Mouse (Mus musculus): ENCODE data around the gene Nav2. TPM values are rescaled to one million over a fixed set of nuclear protein-coding genes. Genes with fewer than 3 reads are reported as not detected.

Nav2 gene
- total and polyA plus RNA-seq, 3 experiments = 20.4 to 49.9 (median 34.4) TPM

GRCm38 (mm10) chr7:49307717-49308116 lies 399.2 kb downstream of the Nav2 start:
- Histone ChIP-seq H3K27ac (no peak overlapping the region), H3K9ac (ENCODE audit: low read depth, low read length) (no peak overlapping the region), H3K27me3 (ENCODE audit: control insufficient read depth, insufficient read depth, low read length) (no peaks in the 10 kb centered on the region), H3K4me3 (no peak overlapping the region), H3K36me3 (ENCODE audit: control insufficient read depth, insufficient read depth, low read length) (no peaks in the 10 kb centered on the region), H3K4me1 (ENCODE audit: control insufficient read depth, insufficient read depth, low read length) (no peaks in the 10 kb centered on the region), H3K79me2 (replicated peaks; ENCODE audit: control insufficient read depth, insufficient read depth, low read length) (no peaks in the 10 kb centered on the region)
- 89% methylated on average over 6 of the region's 6 CpGs for WGBS
- DNase-seq = no peak
- TF ChIP-seq CTCF (IDR thresholded peaks at IDR 0.05) (peak; percentile 28), EP300 (IDR thresholded peaks at IDR 0.05; ENCODE audit: insufficient read depth, low read depth, low read length) (no peak)
- intact Hi-C loops (cut with DNase I) = no loop called here

GRCm38 (mm10) chr7:49309746-49310145 lies 401.2 kb downstream of the Nav2 start:
- Histone ChIP-seq H3K4me1 (ENCODE audit: control insufficient read depth, insufficient read depth, low read length) (no peaks in the 10 kb centered on the region; the same call in 1 of the 2 replicates), H3K27ac (no peak overlapping the region), H3K27me3 (ENCODE audit: control insufficient read depth, insufficient read depth, low read length) (no peaks in the 10 kb centered on the region), H3K4me3 (no peak overlapping the region), H3K36me3 (ENCODE audit: control insufficient read depth, insufficient read depth, low read length) (no peaks in the 10 kb centered on the region), H3K79me2 (replicated peaks; ENCODE audit: control insufficient read depth, insufficient read depth, low read length) (no peaks in the 10 kb centered on the region), H3K9ac (ENCODE audit: low read depth, low read length) (no peak overlapping the region)
- DNase-seq = no peak
- intact Hi-C loops (cut with DNase I) = no loop called here
- TF ChIP-seq CTCF (IDR thresholded peaks at IDR 0.05) (no peak), POLR2A (IDR thresholded peaks at IDR 0.05; ENCODE audit: insufficient read depth, low read depth, low read length) (no peak)
- 61% methylated on average over 5 of the region's 5 CpGs for WGBS

GRCm38 (mm10) chr7:49313945-49314344 lies 405.4 kb downstream of the Nav2 start:
- no peaks in the 10 kb centered on the region for H3K79me2 ChIP-seq (replicated peaks; ENCODE audit: control insufficient read depth, insufficient read depth, low read length)
- no peaks in the 10 kb centered on the region for H3K36me3 ChIP-seq (ENCODE audit: control insufficient read depth, insufficient read depth, low read length)
- peak in 1 of 2 experiments; percentile 40 for DNase-seq
- H3K4me1 ChIP-seq (ENCODE audit: control insufficient read depth, insufficient read depth, low read length) = no peaks in the 10 kb centered on the region; the same call in 1 of the 2 replicates
- H3K27ac ChIP-seq = no peak overlapping the region
- H3K9ac ChIP-seq (ENCODE audit: low read depth, low read length) = no peak overlapping the region
- no peak overlapping the region for H3K4me3 ChIP-seq
- TF ChIP-seq CTCF (IDR thresholded peaks at IDR 0.05) = no peak
- TF ChIP-seq POLR2A (IDR thresholded peaks at IDR 0.05; ENCODE audit: insufficient read depth, low read depth, low read length) = no peak
- TF ChIP-seq EP300 (IDR thresholded peaks at IDR 0.05; ENCODE audit: insufficient read depth, low read depth, low read length) = no peak
- WGBS = 66% methylated on average over 7 of the region's 7 CpGs
- intact Hi-C loops (cut with DNase I) = no loop called here
- H3K27me3 ChIP-seq (ENCODE audit: control insufficient read depth, insufficient read depth, low read length) = no peaks in the 10 kb centered on the region

- TF ChIP-seq EP300 (IDR thresholded peaks at IDR 0.05; ENCODE audit: insufficient read depth, low read depth, low read length) = no peak
- TF ChIP-seq POLR2A (IDR thresholded peaks at IDR 0.05; ENCODE audit: insufficient read depth, low read depth, low read length) = no peak
- no peak for TF ChIP-seq CTCF (IDR thresholded peaks at IDR 0.05)
- intact Hi-C loops (cut with DNase I) = no loop called here
- no peak overlapping the region for H3K9ac ChIP-seq (ENCODE audit: low read depth, low read length)
- no peaks in the 10 kb centered on the region for H3K79me2 ChIP-seq (replicated peaks; ENCODE audit: control insufficient read depth, insufficient read depth, low read length)
- no peak for DNase-seq
- no peaks in the 10 kb centered on the region for H3K36me3 ChIP-seq (ENCODE audit: control insufficient read depth, insufficient read depth, low read length)
- no peak overlapping the region for H3K4me3 ChIP-seq
- 58% methylated on average over 3 of the region's 3 CpGs for WGBS
- no peaks in the 10 kb centered on the region for H3K27me3 ChIP-seq (ENCODE audit: control insufficient read depth, insufficient read depth, low read length)
- no peaks in the 10 kb centered on the region; the same call in 1 of the 2 replicates for H3K4me1 ChIP-seq (ENCODE audit: control insufficient read depth, insufficient read depth, low read length)
- no peak overlapping the region for H3K27ac ChIP-seq
Observed at GRCm38 (mm10) chr7:49315033-49315432, 406.5 kb downstream of the Nav2 start.

- no peak for DNase-seq
- H3K36me3 ChIP-seq (ENCODE audit: control insufficient read depth, insufficient read depth, low read length) = no peaks in the 10 kb centered on the region
- intact Hi-C loops (cut with DNase I) = no loop called here
- WGBS = 75% methylated on average over 3 of the region's 3 CpGs
- no peak overlapping the region for H3K9ac ChIP-seq (ENCODE audit: low read depth, low read length)
- peaks cover 1% of the 10 kb centered on the region; the same call in 1 of the 2 replicates for H3K4me1 ChIP-seq (ENCODE audit: control insufficient read depth, insufficient read depth, low read length)
- H3K27ac ChIP-seq = no peak overlapping the region
- no peak for TF ChIP-seq CTCF (IDR thresholded peaks at IDR 0.05)
- no peak for TF ChIP-seq EP300 (IDR thresholded peaks at IDR 0.05; ENCODE audit: insufficient read depth, low read depth, low read length)
- TF ChIP-seq POLR2A (IDR thresholded peaks at IDR 0.05; ENCODE audit: insufficient read depth, low read depth, low read length) = no peak
- H3K27me3 ChIP-seq (ENCODE audit: control insufficient read depth, insufficient read depth, low read length) = no peaks in the 10 kb centered on the region
- no peak overlapping the region for H3K4me3 ChIP-seq
- H3K79me2 ChIP-seq (replicated peaks; ENCODE audit: control insufficient read depth, insufficient read depth, low read length) = no peaks in the 10 kb centered on the region
Observed at GRCm38 (mm10) chr7:49316600-49316999, 408.1 kb downstream of the Nav2 start.

- 74% methylated on average over 15 of the region's 15 CpGs for WGBS
- intact Hi-C loops (cut with DNase I) = no loop called here
- no peaks in the 10 kb centered on the region for H3K79me2 ChIP-seq (replicated peaks; ENCODE audit: control insufficient read depth, insufficient read depth, low read length)
- no peak overlapping the region for H3K27ac ChIP-seq
- no peaks in the 10 kb centered on the region for H3K27me3 ChIP-seq (ENCODE audit: control insufficient read depth, insufficient read depth, low read length)
- H3K4me1 ChIP-seq (ENCODE audit: control insufficient read depth, insufficient read depth, low read length) = peaks cover 1% of the 10 kb centered on the region; the same call in 1 of the 2 replicates
- no peak overlapping the region for H3K9ac ChIP-seq (ENCODE audit: low read depth, low read length)
- no peaks in the 10 kb centered on the region for H3K36me3 ChIP-seq (ENCODE audit: control insufficient read depth, insufficient read depth, low read length)
- H3K4me3 ChIP-seq = no peak overlapping the region
- TF ChIP-seq CTCF (IDR thresholded peaks at IDR 0.05) = no peak
- TF ChIP-seq POLR2A (IDR thresholded peaks at IDR 0.05; ENCODE audit: insufficient read depth, low read depth, low read length) = no peak
- no peak for TF ChIP-seq EP300 (IDR thresholded peaks at IDR 0.05; ENCODE audit: insufficient read depth, low read depth, low read length)
- no peak for DNase-seq
Observed at GRCm38 (mm10) chr7:49318183-49318897, 409.8 kb downstream of the Nav2 start.

Data from heart, adult 2 months (tissue).